Mouse (Mus musculus): Measurements from ENCODE around the gene Myh14. TPM values are rescaled to one million over a fixed set of nuclear protein-coding genes. Genes with fewer than 3 reads are reported as not detected.
"Not testable (repeated sequence)": the region's sequence is repeated elsewhere in the genome, so short reads cannot be mapped to it uniquely, and the experiment has no call there.

The Myh14 gene
- total RNA-seq (2021): 10 to 100 TPM; 21.4 to 23.3 TPM
- long read RNA-seq, experiment 1, full-length matches to known transcripts: 2 of 32 reads
- long read RNA-seq, experiment 1, partial matches to known transcripts: 13 of 32 reads
- long read RNA-seq, experiment 1, other reads (novel, unspliced or antisense): 17 of 32 reads
- long read RNA-seq, experiment 2, full-length matches to known transcripts: 1 of 31 reads
- long read RNA-seq, experiment 2, partial matches to known transcripts: 11 of 31 reads
- long read RNA-seq, experiment 2, other reads (novel, unspliced or antisense): 19 of 31 reads

- peak; percentile 82 for DNase-seq
Observed at GRCm38 (mm10) chr7:44670803-44671202, at the start of gene Myh14. Gene Myh14 (minus strand): TSS chr7:44670843.

GRCm38 (mm10) chr7:44709881-44710280, 39.2 kb upstream of the Myh14 start:
- no peak for DNase-seq

GRCm38 (mm10) chr7:44708574-44708973, 37.9 kb upstream of the Myh14 start, which contains the start of gene Izumo2:
Gene Izumo2 (plus strand): TSS chr7:44708742.
- no peak for DNase-seq

GRCm38 (mm10) chr7:44708093-44708492, 37.5 kb upstream of the Myh14 start:
- not testable (repeated sequence) for DNase-seq

- no peak for DNase-seq
Observed at GRCm38 (mm10) chr7:44707169-44707675, 36.6 kb upstream of the Myh14 start.

- DNase-seq: no peak
Observed at GRCm38 (mm10) chr7:44706322-44706721, 35.7 kb upstream of the Myh14 start.

- no peak for DNase-seq
Observed at GRCm38 (mm10) chr7:44705086-44705485, 34.4 kb upstream of the Myh14 start.

- DNase-seq: no peak
Observed at GRCm38 (mm10) chr7:44704363-44704762, 33.7 kb upstream of the Myh14 start.

- no peak for DNase-seq
Observed at GRCm38 (mm10) chr7:44702985-44703384, 32.3 kb upstream of the Myh14 start.

GRCm38 (mm10) chr7:44701921-44702320, 31.3 kb upstream of the Myh14 start:
- no peak for DNase-seq

- DNase-seq: no peak
Observed at GRCm38 (mm10) chr7:44697980-44698379, 27.3 kb upstream of the Myh14 start.

GRCm38 (mm10) chr7:44697191-44697710, 26.6 kb upstream of the Myh14 start:
- peak; percentile 81 for DNase-seq

GRCm38 (mm10) chr7:44695223-44695622, 24.6 kb upstream of the Myh14 start:
- no peak for DNase-seq

GRCm38 (mm10) chr7:44693427-44694175, 23.0 kb upstream of the Myh14 start:
- no peak for DNase-seq

- DNase-seq: no peak
Observed at GRCm38 (mm10) chr7:44689331-44689730, 18.7 kb upstream of the Myh14 start.

GRCm38 (mm10) chr7:44688890-44689289, 18.2 kb upstream of the Myh14 start:
- DNase-seq: no peak

- DNase-seq: no peak
Observed at GRCm38 (mm10) chr7:44685531-44686402, 15.1 kb upstream of the Myh14 start.

GRCm38 (mm10) chr7:44683656-44684055, 13.0 kb upstream of the Myh14 start:
- DNase-seq: no peak

GRCm38 (mm10) chr7:44676611-44677010, 6.0 kb upstream of the Myh14 start:
- no peak for DNase-seq

GRCm38 (mm10) chr7:44676126-44676525, 5.5 kb upstream of the Myh14 start:
- no peak for DNase-seq

- no peak for DNase-seq
Observed at GRCm38 (mm10) chr7:44675171-44675570, 4.5 kb upstream of the Myh14 start.

GRCm38 (mm10) chr7:44674511-44674910, 3.9 kb upstream of the Myh14 start:
- no peak for DNase-seq

Data from gastrocnemius, postnatal 10 days (tissue).